Mouse (Mus musculus) kidney, adult 2 months (tissue): ENCODE results near the gene Polr3h.

ENCODE experiments used
- CTCF ChIP-seq: fragments of 200-500 bp; conservative IDR thresholded peaks from 2 replicates; pipeline ENCODE4 v1.5.1; 2011; ENCODE audit warnings: low read depth, mild to moderate bottlenecking, control low read depth, low read length, moderate library complexity, mixed read lengths; ENCODE audit not compliant: insufficient read depth, insufficient read length
- POLR2A ChIP-seq: fragments of 200-500 bp; IDR thresholded peaks from one replicate; pipeline ENCODE4 v1.6.1; 2011; ENCODE audit warnings: low read depth, low read length, control low read depth

DNA sequence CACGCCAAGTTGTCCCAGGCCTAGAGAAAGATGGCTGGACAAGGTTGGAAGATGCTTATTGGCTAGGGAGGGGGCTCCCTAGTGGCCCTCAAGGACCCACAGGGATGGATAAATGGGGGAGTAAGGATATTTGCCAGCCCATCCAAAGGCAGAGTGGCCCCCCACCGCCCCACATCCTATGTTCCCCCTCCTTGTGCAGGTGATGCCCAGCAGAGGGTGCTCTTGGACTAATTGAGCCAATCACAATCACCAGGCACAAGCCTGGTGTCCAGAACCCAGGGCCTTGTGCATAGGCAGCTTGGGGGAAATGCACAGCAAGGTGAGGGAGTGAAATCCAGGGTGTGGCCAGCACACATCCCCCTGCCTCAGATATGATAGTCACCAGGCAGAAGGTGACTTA, 12.2 kb upstream of the Polr3h start:
- TF ChIP-seq CTCF (peak; percentile 75), POLR2A (no peak)
